Mouse (Mus musculus) naive thymus-derived CD4-positive, alpha-beta T cell, adult 5 months (primary cell): ENCODE results near the gene Gm10271. TPM values are rescaled to one million over a fixed set of nuclear protein-coding genes. Genes with fewer than 3 reads are reported as not detected.

Experiments
- polyA plus RNA-seq: library from polyadenylated mRNA; unstranded; fragments of 100-300 nt; shearing (Covaris generic); gene quantifications from one replicate; pipeline ENCODE4 v1.2.1, GENCODE M21; 2017

The Gm10271 gene
- polyA plus RNA-seq: not detected

GRCm38 (mm10) chr10:116972509-116972908 is at the start of gene Gm10271:
Gm10271 (minus strand) TSS chr10:116972609.

DNA sequence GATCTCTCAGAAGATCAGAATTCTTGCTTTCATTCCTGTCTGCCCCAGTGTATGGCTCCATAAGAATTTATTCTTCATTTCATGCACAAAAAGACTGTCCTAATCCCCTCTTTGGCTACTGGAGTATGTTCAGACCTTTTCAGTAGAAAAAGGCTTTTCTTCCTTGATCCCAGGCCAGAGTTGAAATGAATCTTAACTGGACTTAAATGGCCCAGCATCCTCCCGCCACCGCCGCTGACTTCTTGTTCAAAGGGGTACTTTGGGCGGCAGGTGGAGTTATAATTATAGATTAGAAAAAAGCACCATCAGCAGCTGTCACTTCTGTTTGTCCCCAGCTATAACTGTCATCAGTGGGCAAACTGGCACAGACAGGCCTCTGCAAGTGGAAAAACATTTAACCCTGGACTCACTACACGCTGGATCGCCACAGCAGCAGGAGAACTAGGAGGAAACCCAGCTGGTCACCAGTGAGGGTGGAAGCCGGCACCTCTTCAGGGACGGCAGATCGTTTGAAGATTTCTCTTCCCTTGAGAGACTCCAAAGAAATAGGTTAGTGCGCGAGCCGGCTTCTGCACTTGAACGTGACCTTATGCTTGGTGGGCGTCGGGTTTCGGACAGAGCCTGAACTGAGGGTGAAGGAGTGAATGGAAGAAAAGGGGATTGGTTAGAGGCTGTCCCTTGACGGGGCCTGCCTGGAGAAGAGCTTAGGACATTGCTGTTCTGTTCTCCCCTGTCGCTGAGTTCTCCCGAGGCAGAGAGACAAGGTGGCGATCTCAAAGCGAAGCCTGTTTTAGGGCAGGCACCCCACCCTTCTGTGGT is 14.1 kb upstream of the Gm10271 start, which contains the start of gene Best3:
Gene Best3, plus strand, starts transcription at position 51 of the 819 bp plus-strand sequence.

GRCm38 (mm10) chr10:116950009-116950769 is 22.2 kb downstream of the Gm10271 start, which contains the start of gene Rab3ip:
Rab3ip (minus strand) TSS chr10:116950769.

Other genes with a start within 250 kb of the Gm10271 start
- 0.11 TPM for gene Myrfl, start 75.7 kb downstream of the Gm10271 start, polyA plus RNA-seq
- 175 TPM for gene Rab3ip, start 21.8 kb downstream of the Gm10271 start, polyA plus RNA-seq
- gene Best3, start 13.7 kb upstream of the Gm10271 start, polyA plus RNA-seq: not detected
- not detected for gene Lrrc10, start 72.7 kb upstream of the Gm10271 start, polyA plus RNA-seq
- 211 TPM for gene Cct2, start 91.2 kb upstream of the Gm10271 start, polyA plus RNA-seq
- 21.8 TPM for gene Frs2, start 175.9 kb upstream of the Gm10271 start, polyA plus RNA-seq